In the genomic region with DNA sequence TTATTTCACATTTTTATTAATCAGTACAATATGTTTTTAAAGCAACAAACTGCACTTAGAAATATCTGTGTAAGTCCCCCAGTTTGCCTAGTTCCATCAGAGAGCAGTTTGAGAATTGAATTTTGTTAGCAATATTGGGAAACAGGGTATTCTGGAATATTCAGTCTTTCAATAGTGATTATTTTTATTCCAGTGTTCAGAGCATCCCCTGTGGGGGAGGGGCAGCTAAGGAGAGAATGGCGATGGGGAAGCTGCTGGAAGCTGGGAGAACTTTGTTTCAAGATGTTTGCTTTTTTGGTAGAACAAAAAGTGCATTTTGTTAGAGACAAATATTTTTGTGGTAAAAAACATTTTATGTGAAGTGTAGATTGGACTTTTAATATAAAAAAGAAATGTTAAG, we compare ENCODE assay signal across 35 mouse cellular contexts. TPM values are rescaled to one million over a fixed set of nuclear protein-coding genes. Genes with fewer than 3 reads are reported as not detected.
DNase-seq lines count a peak whose midpoint lies in the region; TF ChIP-seq lines count a peak whose summit lies in the region.
"Had no signal": no experiment of that assay in that cellular context is flagged by ENCODE, and none has a peak within 500 bp of the region (broad histone marks: within the 10 kb centered on the region; RNA-seq: fewer than 3 reads in every experiment).

No protein-coding gene starts in this region.

- DNase-seq in embryo, embryonic 11 days = peak; percentile 62
- no peak for DNase-seq in embryo, embryonic 9.5 days (ENCODE audit: extremely low spot score)
- no peak for DNase-seq in layer of hippocampus, adult 2 months (ENCODE audit: low spot score in 2 of 2)
- DNase-seq in layer of hippocampus, adult 9-11 months = no peak
- DNase-seq in embryonic facial prominence, embryonic 10.5 days (ENCODE audit: low spot score) = peak; percentile 30
- DNase-seq in adrenal gland, postnatal 4 days (ENCODE audit: low spot score in 2 of 2) = no peak
- DNase-seq: adrenal gland, postnatal 10 days; adrenal gland, postnatal 36 days; B cell, adult 2 months; cerebellum, adult 11 months; cerebellum, adult 2 months; cerebellum, adult 9-11 months; cerebellum, postnatal 25 days; forebrain, postnatal 0 days; gastrocnemius, adult 2 months; gastrocnemius, postnatal 14 days; heart, adult 11 months; kidney, adult 11 months had no signal

- peaks cover 42% of the 10 kb centered on the region for H3K27me3 ChIP-seq in embryonic facial prominence, embryonic 10.5 days (replicated peaks; ENCODE audit: low read depth, poor library complexity, severe bottlenecking)
- H3K27me3 ChIP-seq: hindbrain, embryonic 15.5 days had no signal

- TF ChIP-seq CTCF in layer of hippocampus, adult 2 months (conservative IDR thresholded peaks at IDR 0.05) = no peak

- H3K4me3 ChIP-seq in layer of hippocampus, adult 2 months = no peak overlapping the region; the same call in 1 of the 2 replicates
- no peak overlapping the region for H3K4me3 ChIP-seq in embryonic facial prominence, embryonic 10.5 days
- H3K4me3 ChIP-seq: embryonic facial prominence, embryonic 12.5 days; embryonic facial prominence, embryonic 15.5 days; gastrocnemius, adult 2 months; hindbrain, embryonic 15.5 days; intestine, embryonic 15.5 days had no signal

- 6% methylated on average over 1 of the region's 1 CpGs for WGBS in embryonic facial prominence, embryonic 10.5 days

- H3K36me3 ChIP-seq in embryonic facial prominence, embryonic 10.5 days (replicated peaks) = no peaks in the 10 kb centered on the region
- H3K36me3 ChIP-seq: embryonic facial prominence, embryonic 12.5 days; embryonic facial prominence, embryonic 15.5 days; G1E; hindbrain, embryonic 15.5 days; intestine, embryonic 15.5 days had no signal

- H3K27ac ChIP-seq in layer of hippocampus, adult 2 months = peak overlapping the region; percentile 65; the same call in 1 of the 2 replicates
- no peak overlapping the region for H3K27ac ChIP-seq in embryonic facial prominence, embryonic 10.5 days (replicated peaks)
- H3K27ac ChIP-seq: embryonic facial prominence, embryonic 12.5 days; embryonic facial prominence, embryonic 15.5 days; gastrocnemius, adult 2 months; hindbrain, embryonic 15.5 days; intestine, embryonic 15.5 days had no signal

- peaks cover 48% of the 10 kb centered on the region for H3K4me1 ChIP-seq in embryonic facial prominence, embryonic 10.5 days

- H3K9me3 ChIP-seq in embryonic facial prominence, embryonic 10.5 days = no peaks in the 10 kb centered on the region
- H3K9me3 ChIP-seq: embryonic facial prominence, embryonic 12.5 days; embryonic facial prominence, embryonic 15.5 days; G1E; hindbrain, embryonic 15.5 days; intestine, embryonic 15.5 days had no signal

RNA-seq across cellular contexts. Expression of a gene that starts 15.7 kb away (rescaled TPM):
- 1 to 10 TPM; 1.3 to 1.7 TPM for total RNA-seq in layer of hippocampus, adult 2 months (2021)
- polyA plus RNA-seq in embryonic facial prominence, embryonic 10.5 days (2016; fragmentation: Nextera tagmentation; extraction: Ambion mirVana) = not detected in 2 replicates
- not detected for total RNA-seq in adrenal gland, postnatal 4 days (2021)
- total RNA-seq: adrenal gland, adult 18-20 months; adrenal gland, postnatal 10 days; adrenal gland, postnatal 36 days; CH12.LX; common myeloid progenitor, adult 5-6 weeks; forebrain, postnatal 0 days; gastrocnemius, adult 2 months; gastrocnemius, postnatal 14 days; gastrocnemius, postnatal 4 days; heart, adult 8-10 months; heart, postnatal 25 days; hematopoietic stem cell, adult 5-6 weeks had no signal
- polyA plus RNA-seq: cerebellum, adult 2 months; embryonic facial prominence, embryonic 12.5 days; embryonic facial prominence, embryonic 15.5 days; forebrain, embryonic 11.5 days; G1E; heart, embryonic 11.5 days; heart, embryonic 14.5 days; heart, postnatal 0 days; hindbrain, embryonic 15.5 days; intestine, embryonic 15.5 days; Patski had no signal

RNA-seq across cellular contexts. Expression of a gene that starts 18.7 kb away (rescaled TPM):
- 100 to 1,000 TPM; 117 to 121 TPM for total RNA-seq in layer of hippocampus, adult 2 months (2021)
- polyA plus RNA-seq in embryonic facial prominence, embryonic 10.5 days (2016; fragmentation: Nextera tagmentation; extraction: Ambion mirVana) = 47.0 and 62.4 TPM in 2 replicates
- 1 to 10 TPM; 5.9 to 7.8 TPM for total RNA-seq in adrenal gland, postnatal 4 days (2021)
- total RNA-seq: gastrocnemius, adult 2 months had no signal
- polyA plus RNA-seq: Patski had no signal

Comparison
In these comparisons a context has a peak if more than half of its experiments do, and no peak if none do; other contexts are left out.
1. DNase-seq: peak in embryo, embryonic 11 days (single experiment) and embryonic facial prominence, embryonic 10.5 days (single experiment); none in embryo, embryonic 9.5 days (single experiment), layer of hippocampus, adult 2 months (0 of 2), layer of hippocampus, adult 9-11 months (single experiment) and adrenal gland, postnatal 4 days (0 of 2).
2. RNA of a gene that starts 18.7 kb away (total RNA-seq): 117 to 121 TPM in layer of hippocampus, adult 2 months; 5.9 to 7.8 TPM in adrenal gland, postnatal 4 days; every median in the first group is over 10 times any median in the second.